In the genomic region with DNA sequence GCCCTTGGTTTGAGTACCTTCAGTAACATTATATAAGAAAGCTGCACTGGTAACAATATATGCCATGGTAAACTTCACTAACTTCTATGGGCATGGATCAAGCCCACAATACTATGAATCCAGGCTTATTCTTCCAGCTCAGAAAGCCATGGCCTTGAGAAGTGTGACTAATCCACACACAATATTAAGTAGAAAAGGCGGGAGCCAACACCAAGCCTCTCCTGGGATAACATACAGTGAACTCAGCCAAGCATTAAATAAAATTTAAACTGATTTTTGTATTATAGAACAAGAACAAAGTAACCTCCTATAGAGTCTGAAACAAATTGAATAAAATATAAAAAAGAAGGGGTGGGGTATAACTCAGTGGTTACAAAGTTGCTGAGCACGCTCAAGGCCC, we compare ENCODE assay signal across 16 mouse cellular contexts.
DNase-seq lines count a peak whose midpoint lies in the region; ATAC-seq and TF ChIP-seq lines count a peak whose summit lies in the region.
"Had no signal": no experiment of that assay in that cellular context is flagged by ENCODE, and none has a peak within 500 bp of the region (broad histone marks: within the 10 kb centered on the region; RNA-seq: fewer than 3 reads in every experiment).

No protein-coding gene starts in this region.

- no peaks in the 10 kb centered on the region for H3K4me1 ChIP-seq in hindbrain, embryonic 11.5 days (replicated peaks; ENCODE audit: control insufficient read depth, insufficient read depth, low read length)
- H3K4me1 ChIP-seq in hindbrain, postnatal 0 days (ENCODE audit: insufficient read depth, low read length), result no peaks in the 10 kb centered on the region
- peaks cover 12% of the 10 kb centered on the region; the same call in 1 of the 2 replicates for H3K4me1 ChIP-seq in midbrain, embryonic 12.5 days
- no peaks in the 10 kb centered on the region for H3K4me1 ChIP-seq in midbrain, embryonic 16.5 days (ENCODE audit: control insufficient read depth, insufficient read depth, low read length)
- peaks cover 24 to 64% of the 10 kb centered on the region in 2 experiments for H3K4me1 ChIP-seq in CH12.LX (ENCODE audit: control insufficient read depth in 1 of 2, insufficient read depth in 2 of 2)
- no peaks in the 10 kb centered on the region for H3K4me1 ChIP-seq in embryonic facial prominence, embryonic 14.5 days (ENCODE audit: control insufficient read depth, insufficient read depth, low read length)
- H3K4me1 ChIP-seq: heart, embryonic 12.5 days; intestine, embryonic 15.5 days had no signal

- no peak overlapping the region for H3K9ac ChIP-seq in hindbrain, embryonic 11.5 days (ENCODE audit: low read depth, low read length)
- H3K9ac ChIP-seq in hindbrain, postnatal 0 days (replicated peaks; ENCODE audit: low read length), result no peak overlapping the region
- H3K9ac ChIP-seq in midbrain, embryonic 12.5 days (replicated peaks), result no peak overlapping the region
- H3K9ac ChIP-seq in midbrain, embryonic 16.5 days (ENCODE audit: low read depth, low read length), result no peak overlapping the region
- H3K9ac ChIP-seq in CH12.LX (ENCODE audit: insufficient read depth, low read depth), result no peak overlapping the region
- H3K9ac ChIP-seq in embryonic facial prominence, embryonic 14.5 days (ENCODE audit: low read depth, low read length), result no peak overlapping the region
- H3K9ac ChIP-seq: heart, embryonic 12.5 days; intestine, embryonic 15.5 days had no signal

- no peak overlapping the region for H3K4me2 ChIP-seq in hindbrain, embryonic 11.5 days (replicated peaks; ENCODE audit: low read depth, low read length)
- no peak overlapping the region for H3K4me2 ChIP-seq in hindbrain, postnatal 0 days (ENCODE audit: low read depth, low read length)
- no peak overlapping the region for H3K4me2 ChIP-seq in midbrain, embryonic 12.5 days (replicated peaks)
- no peak overlapping the region for H3K4me2 ChIP-seq in midbrain, embryonic 16.5 days (ENCODE audit: low read length)
- H3K4me2 ChIP-seq in CH12.LX (ENCODE audit: insufficient read depth, low read depth, poor library complexity, severe bottlenecking), result peak overlapping the region; percentile 53; the same call in 1 of the 2 replicates
- no peak overlapping the region for H3K4me2 ChIP-seq in embryonic facial prominence, embryonic 14.5 days (ENCODE audit: low read depth, low read length)
- H3K4me2 ChIP-seq: heart, embryonic 12.5 days; intestine, embryonic 15.5 days had no signal

- H3K27me3 ChIP-seq in hindbrain, embryonic 11.5 days (ENCODE audit: control insufficient read depth, insufficient read depth, low read length), result no peaks in the 10 kb centered on the region
- no peaks in the 10 kb centered on the region for H3K27me3 ChIP-seq in hindbrain, postnatal 0 days (ENCODE audit: insufficient read depth, low read length)
- no peaks in the 10 kb centered on the region for H3K27me3 ChIP-seq in midbrain, embryonic 12.5 days
- no peaks in the 10 kb centered on the region for H3K27me3 ChIP-seq in midbrain, embryonic 16.5 days (ENCODE audit: control insufficient read depth, insufficient read depth, low read depth, low read length)
- H3K27me3 ChIP-seq in CH12.LX (replicated peaks), result no peaks in the 10 kb centered on the region
- H3K27me3 ChIP-seq in embryonic facial prominence, embryonic 14.5 days (replicated peaks; ENCODE audit: control insufficient read depth, insufficient read depth, low read length), result no peaks in the 10 kb centered on the region
- H3K27me3 ChIP-seq: heart, embryonic 12.5 days; intestine, embryonic 15.5 days had no signal

- H3K36me3 ChIP-seq in hindbrain, embryonic 11.5 days (ENCODE audit: control insufficient read depth, insufficient read depth, low read length), result no peaks in the 10 kb centered on the region
- H3K36me3 ChIP-seq in hindbrain, postnatal 0 days (ENCODE audit: insufficient read depth, low read length), result no peaks in the 10 kb centered on the region
- peaks cover 8% of the 10 kb centered on the region; the same call in 1 of the 2 replicates for H3K36me3 ChIP-seq in midbrain, embryonic 12.5 days
- H3K36me3 ChIP-seq in midbrain, embryonic 16.5 days (ENCODE audit: control insufficient read depth, insufficient read depth, low read length), result no peaks in the 10 kb centered on the region
- peaks cover 3 to 28% of the 10 kb centered on the region in 2 experiments for H3K36me3 ChIP-seq in CH12.LX (replicated peaks in 1 of 2; ENCODE audit: control insufficient read depth in 1 of 2, insufficient read depth in 1 of 2, low read length in 1 of 2)
- H3K36me3 ChIP-seq in embryonic facial prominence, embryonic 14.5 days (ENCODE audit: control insufficient read depth, insufficient read depth, low read length), result no peaks in the 10 kb centered on the region
- H3K36me3 ChIP-seq: heart, embryonic 12.5 days; intestine, embryonic 15.5 days had no signal

- in situ Hi-C loops in CH12.LX (cut with MboI; ENCODE audit: low pct_ligation_motif_present, low pct_unique_long_range_greater_than_20kb, low sequenced_read_pairs), result no loop called here

- no peak for TF ChIP-seq CTCF in hindbrain, postnatal 0 days (IDR thresholded peaks at IDR 0.05; ENCODE audit: low read depth)
- TF ChIP-seq CTCF in CH12.LX (conservative IDR thresholded peaks at IDR 0.05 in 1 of 2, IDR thresholded peaks at IDR 0.05 in 1 of 2; ENCODE audit: low read depth in 2 of 2, low read length in 2 of 2), result no peak

- peaks cover 9% of the 10 kb centered on the region for H3K79me2 ChIP-seq in CH12.LX (replicated peaks; ENCODE audit: control insufficient read depth, extremely low read depth, insufficient read depth, poor library complexity, severe bottlenecking)

- H3K27ac ChIP-seq in hindbrain, embryonic 11.5 days (ENCODE audit: low read depth, low read length), result no peak overlapping the region
- no peak overlapping the region for H3K27ac ChIP-seq in hindbrain, postnatal 0 days
- no peak overlapping the region for H3K27ac ChIP-seq in midbrain, embryonic 12.5 days (replicated peaks)
- no peak overlapping the region for H3K27ac ChIP-seq in midbrain, embryonic 16.5 days (ENCODE audit: low read length)
- no peak overlapping the region for H3K27ac ChIP-seq in CH12.LX (ENCODE audit: insufficient read depth, low read depth)
- no peak overlapping the region for H3K27ac ChIP-seq in embryonic facial prominence, embryonic 14.5 days (replicated peaks; ENCODE audit: low read depth, low read length)
- H3K27ac ChIP-seq: gastrocnemius, adult 2 months; intestine, embryonic 15.5 days had no signal

- ATAC-seq in hindbrain, embryonic 11.5 days (ENCODE audit: low FRiP score), result peak; percentile 75
- ATAC-seq in hindbrain, postnatal 0 days, result no peak
- ATAC-seq in midbrain, embryonic 12.5 days (ENCODE audit: low FRiP score, low read depth), result peak; percentile 72
- ATAC-seq in midbrain, embryonic 16.5 days, result no peak
- no peak for ATAC-seq in embryonic facial prominence, embryonic 14.5 days (ENCODE audit: low read depth)
- ATAC-seq: forebrain, embryonic 14.5 days; intestine, embryonic 15.5 days had no signal

- TF ChIP-seq POLR2A in CH12.LX (IDR thresholded peaks at IDR 0.05; ENCODE audit: low read depth, low read length), result no peak

- H3K4me3 ChIP-seq in hindbrain, embryonic 11.5 days (ENCODE audit: low read depth, low read length), result no peak overlapping the region
- no peak overlapping the region for H3K4me3 ChIP-seq in hindbrain, postnatal 0 days (ENCODE audit: low read length)
- no peak overlapping the region for H3K4me3 ChIP-seq in midbrain, embryonic 12.5 days
- no peak overlapping the region for H3K4me3 ChIP-seq in midbrain, embryonic 16.5 days (ENCODE audit: low read depth, low read length)
- H3K4me3 ChIP-seq in CH12.LX (replicated peaks in 1 of 3; ENCODE audit: low read depth in 2 of 3, low read length in 2 of 3, poor library complexity in 1 of 3), result no peak overlapping the region
- no peak overlapping the region for H3K4me3 ChIP-seq in embryonic facial prominence, embryonic 14.5 days (ENCODE audit: low read depth, low read length)
- H3K4me3 ChIP-seq: gastrocnemius, adult 2 months; heart, embryonic 12.5 days; intestine, embryonic 15.5 days had no signal

- no peak for TF ChIP-seq EP300 in CH12.LX (IDR thresholded peaks at IDR 0.05; ENCODE audit: low read length)

- dilution Hi-C loops in CH12.LX (cut with MboI; ENCODE audit: extremely low pct_ligation_motif_present, extremely low pct_unique_long_range_greater_than_20kb, low sequenced_read_pairs), result no loop called here

- 50% methylated on average over 2 of the region's 2 CpGs for WGBS in hindbrain, embryonic 11.5 days
- WGBS in hindbrain, postnatal 0 days, result 40% methylated on average over 2 of the region's 2 CpGs
- WGBS in midbrain, embryonic 12.5 days, result 45% methylated on average over 2 of the region's 2 CpGs
- WGBS in midbrain, embryonic 16.5 days, result 30% methylated on average over 2 of the region's 2 CpGs
- 67% methylated on average over 2 of the region's 2 CpGs for WGBS in embryonic facial prominence, embryonic 14.5 days

- H3K9me3 ChIP-seq in hindbrain, embryonic 11.5 days (ENCODE audit: control insufficient read depth, low read length), result no peaks in the 10 kb centered on the region
- 0 out of 2 replicates have a peak, but pooled peaks cover 5% of the 10 kb centered on the region for H3K9me3 ChIP-seq in hindbrain, postnatal 0 days (ENCODE audit: low read length)
- H3K9me3 ChIP-seq in midbrain, embryonic 12.5 days, result peaks cover 11% of the 10 kb centered on the region
- H3K9me3 ChIP-seq in midbrain, embryonic 16.5 days (replicated peaks; ENCODE audit: control insufficient read depth, low read length, poor library complexity, severe bottlenecking), result peaks cover 3% of the 10 kb centered on the region; the same call in 1 of the 2 replicates
- H3K9me3 ChIP-seq in CH12.LX (replicated peaks; ENCODE audit: low read length), result peaks cover 14% of the 10 kb centered on the region
- peaks cover 10% of the 10 kb centered on the region; the same call in 1 of the 2 replicates for H3K9me3 ChIP-seq in embryonic facial prominence, embryonic 14.5 days (ENCODE audit: control insufficient read depth, low read length)
- H3K9me3 ChIP-seq: heart, embryonic 12.5 days; intestine, embryonic 15.5 days had no signal

- no peak for TF ChIP-seq RAD21 in CH12.LX (IDR thresholded peaks at IDR 0.05; ENCODE audit: low read depth, low read length)

- DNase-seq in hindbrain, embryonic 11.5 days (ENCODE audit: low spot score), result no peak
- DNase-seq in hindbrain, postnatal 0 days (ENCODE audit: low spot score), result no peak
- DNase-seq in CH12.LX (ENCODE audit: extremely low read depth), result no peak
- DNase-seq in embryonic facial prominence, embryonic 14.5 days (ENCODE audit: low spot score), result peak; percentile 40
- DNase-seq in layer of hippocampus, adult 9-11 months, result no peak
- DNase-seq: adrenal gland, adult 8-10 months; adrenal gland, postnatal 36 days; cerebellum, adult 2 months; cerebellum, postnatal 10 days; gastrocnemius, adult 2 months; gastrocnemius, postnatal 25 days had no signal

TF ChIP-seq in CH12.LX, 34 proteins besides CTCF, POLR2A, EP300 and RAD21 (continues in another document):
- TF ChIP-seq NRF1 (IDR thresholded peaks at IDR 0.05; ENCODE audit: low read depth, low read length), result no peak
- TF ChIP-seq JUN (IDR thresholded peaks at IDR 0.05; ENCODE audit: insufficient read depth, low read depth, low read length), result no peak
- no peak for TF ChIP-seq ETS1 (conservative IDR thresholded peaks at IDR 0.05; ENCODE audit: low read depth, low read length)
- TF ChIP-seq MAFK (IDR thresholded peaks at IDR 0.05; ENCODE audit: insufficient replicate concordance, low read length), result no peak
- TF ChIP-seq HCFC1 (IDR thresholded peaks at IDR 0.05; ENCODE audit: low read depth, low read length), result no peak
- no peak for TF ChIP-seq MXI1 (IDR thresholded peaks at IDR 0.05; ENCODE audit: low read depth, low read length)

Comparison
In these comparisons a context has a peak if more than half of its experiments do, and no peak if none do; other contexts are left out.
1. ATAC-seq: peak in hindbrain, embryonic 11.5 days (single experiment) and midbrain, embryonic 12.5 days (single experiment); none in hindbrain, postnatal 0 days (single experiment), midbrain, embryonic 16.5 days (single experiment) and embryonic facial prominence, embryonic 14.5 days (single experiment).